Mouse (Mus musculus) induced T-regulatory cell, adult 2 months (primary cell): ENCODE measurements around the gene St3gal3.

Experiments
- DNase-seq: peaks from one replicate; pipeline ENCODE4 v3.0.0-alpha.2; 2012; ENCODE audit warnings: low read depth

Gene St3gal3

GRCm38 (mm10) chr4:117895339-117895738, 239.4 kb downstream of the St3gal3 start:
- DNase-seq: no peak

DNA sequence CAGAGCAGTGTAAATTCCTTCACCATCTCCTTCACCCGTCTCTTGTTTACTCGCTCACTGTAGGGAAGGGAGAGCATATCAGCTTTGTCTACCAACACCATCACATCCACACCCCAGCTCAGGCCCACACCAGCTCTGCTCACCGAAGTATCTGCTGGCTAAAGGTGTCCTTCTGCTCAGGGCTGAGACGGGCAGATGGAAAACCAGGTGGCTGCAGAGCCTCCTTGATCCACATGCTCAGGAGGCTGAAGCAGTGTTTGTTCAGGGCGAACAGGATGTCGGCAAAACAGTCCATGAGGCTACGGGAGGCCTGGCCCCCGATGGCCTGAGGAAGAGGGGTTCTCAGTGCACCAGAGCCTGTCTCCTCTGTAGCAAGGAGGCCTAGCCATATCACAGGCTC, 240.1 kb downstream of the St3gal3 start:
- no peak for DNase-seq

DNA sequence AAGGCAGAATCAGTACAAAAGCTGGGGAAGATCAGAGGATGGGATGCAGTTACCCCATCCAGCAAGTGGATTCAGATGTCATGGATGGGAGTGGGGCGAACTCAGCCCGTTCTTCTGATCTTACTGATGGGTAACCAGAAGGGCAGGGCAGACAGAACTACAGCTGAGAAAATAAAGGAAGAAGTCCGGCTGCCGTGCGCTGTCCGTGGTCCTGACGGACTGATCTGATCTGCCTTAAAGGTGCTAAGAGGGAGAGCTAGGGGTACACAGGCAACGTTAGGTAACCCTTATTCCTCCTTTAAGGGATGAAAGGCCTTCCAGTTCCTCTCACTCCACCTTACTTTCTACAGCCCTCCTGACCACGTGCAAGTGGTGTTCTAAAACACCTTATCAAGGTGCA, 241.3 kb downstream of the St3gal3 start:
- DNase-seq: peak; percentile 72

DNA sequence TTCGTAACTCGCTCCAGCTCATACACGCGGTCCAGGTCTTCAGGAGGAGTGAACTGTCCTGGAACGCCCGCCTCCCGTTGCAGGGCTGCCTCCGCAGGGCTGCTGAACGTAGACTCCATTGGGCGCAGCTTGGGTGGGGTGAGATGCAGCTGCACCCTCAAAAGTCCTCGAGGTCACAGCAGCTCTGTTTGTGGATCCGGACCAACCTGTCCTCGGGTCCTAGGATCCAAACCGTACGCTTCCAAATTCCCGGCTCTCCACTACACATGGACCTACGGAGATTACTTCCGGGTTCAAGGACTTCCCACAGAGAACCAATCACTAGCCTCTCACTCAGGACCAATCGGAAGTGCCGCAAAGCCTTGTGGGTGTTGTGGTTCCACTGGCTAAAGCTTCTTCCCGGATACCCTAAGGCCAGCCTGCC, 243.0 kb downstream of the St3gal3 start, which contains the start of gene Dph2:
TSS of gene Dph2 (minus strand) at position 295 of the 424 bp plus-strand sequence.
- DNase-seq: peak; percentile 92

DNA sequence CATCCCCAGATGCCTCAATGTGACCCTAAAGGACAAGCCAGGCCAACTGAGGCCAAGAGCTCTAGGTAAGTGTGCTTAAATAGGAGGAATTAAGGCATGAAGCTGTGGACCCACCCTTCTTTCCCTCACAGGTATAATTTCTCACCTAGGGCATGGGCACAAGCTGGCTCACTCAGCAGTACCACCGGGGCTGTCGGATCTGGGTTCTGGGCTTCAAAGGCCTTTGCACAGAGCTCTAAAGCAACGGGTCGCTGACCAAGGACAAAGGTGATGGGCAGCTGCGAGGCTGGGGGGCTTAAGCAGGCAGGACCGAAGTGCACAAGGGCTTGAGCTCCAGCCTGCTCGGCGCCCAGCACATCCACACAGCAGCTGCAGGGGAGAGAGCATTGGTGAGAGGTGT, 244.0 kb downstream of the St3gal3 start:
- no peak for DNase-seq

GRCm38 (mm10) chr4:117890031-117890430, 244.7 kb downstream of the St3gal3 start:
- DNase-seq: no peak

DNA sequence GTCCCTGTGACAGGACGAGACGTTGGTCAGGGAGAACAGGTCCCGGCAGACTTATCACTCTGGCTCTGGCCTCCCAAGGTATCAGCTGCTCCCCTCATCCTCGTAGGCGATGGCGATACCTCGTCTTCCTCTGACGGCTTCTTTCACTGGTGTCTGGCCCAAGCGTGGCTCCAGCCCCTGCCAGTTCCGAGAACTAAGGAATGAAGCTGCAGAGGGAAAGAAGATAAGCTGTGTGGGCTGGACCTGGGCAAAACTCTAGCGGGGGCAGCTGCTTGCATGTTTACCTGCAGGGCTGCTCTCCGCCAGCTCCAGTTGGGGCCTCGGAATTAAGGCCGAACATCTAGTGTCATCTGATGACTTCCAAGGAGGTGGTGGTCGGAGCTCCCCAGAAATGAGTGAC, 245.2 kb downstream of the St3gal3 start:
- DNase-seq: no peak

DNA sequence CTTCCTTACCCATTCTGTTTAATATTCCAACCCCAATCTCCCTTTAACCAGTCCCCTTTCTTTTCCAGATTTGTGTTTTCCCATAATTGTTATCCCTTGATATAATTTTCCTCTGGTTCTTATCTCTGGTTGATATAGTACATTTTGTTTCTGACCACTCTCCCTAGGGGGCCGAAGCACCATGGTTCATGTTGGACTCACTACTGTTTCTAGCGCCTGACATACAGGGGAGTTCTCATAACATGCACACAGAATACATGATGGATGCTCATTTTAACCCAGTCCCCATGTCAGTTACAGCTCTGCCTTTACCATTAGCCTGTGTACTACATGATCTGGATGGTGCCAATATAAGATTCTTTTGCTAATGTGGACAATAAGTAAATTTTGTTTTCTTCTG, 246.8 kb downstream of the St3gal3 start:
- DNase-seq: no peak

- peak; percentile 92 for DNase-seq
These were observed 247.6 kb downstream of the St3gal3 start, which contains the start of gene Atp6v0b for GRCm38 (mm10) chr4:117887133-117887532. Gene Atp6v0b, minus strand, starts transcription at chr4:117887333.

- no peak for DNase-seq
These were observed 248.1 kb downstream of the St3gal3 start for GRCm38 (mm10) chr4:117886644-117887043.

DNA sequence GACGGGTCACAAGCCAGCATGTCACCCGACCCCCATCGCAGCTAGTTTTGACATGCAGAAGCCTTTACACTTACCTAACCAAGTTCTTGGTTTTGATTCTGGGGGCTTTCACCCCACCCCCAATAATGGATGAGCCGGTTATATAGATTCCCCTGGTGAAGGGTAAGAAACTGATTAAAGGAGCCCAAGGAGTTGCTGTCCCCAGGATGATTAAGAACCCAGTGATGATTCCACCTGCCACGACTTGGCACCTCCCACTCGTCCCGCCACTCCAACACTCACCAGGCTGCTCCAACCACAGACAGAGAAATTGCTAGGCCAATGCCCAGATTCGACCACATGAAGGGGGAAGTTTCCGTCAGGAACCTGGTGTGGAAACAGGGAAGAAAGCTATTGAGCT, 248.7 kb downstream of the St3gal3 start:
- no peak for DNase-seq

- DNase-seq: no peak
These were observed 249.6 kb downstream of the St3gal3 start for GRCm38 (mm10) chr4:117885093-117885492.

DNA sequence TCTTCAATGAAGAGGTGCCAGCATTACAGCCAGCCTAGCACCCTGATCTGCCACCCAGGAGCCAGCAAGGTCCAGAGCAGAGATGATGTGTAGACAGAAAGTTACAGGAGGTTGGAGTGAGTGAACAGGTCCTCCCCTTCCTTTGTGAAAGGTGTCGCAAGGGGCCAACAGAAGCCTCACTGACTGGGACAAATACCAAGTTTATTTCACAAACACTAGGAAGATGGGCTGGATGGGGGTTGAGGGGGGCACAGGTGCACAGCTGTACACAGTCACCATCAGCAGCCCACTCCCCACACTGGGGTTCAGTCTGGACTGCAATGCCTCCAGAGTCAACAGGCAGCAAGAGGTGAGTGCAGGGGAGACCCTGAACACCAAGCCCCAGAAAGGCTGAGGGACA, 250.6 kb downstream of the St3gal3 start:
- DNase-seq: no peak

GRCm38 (mm10) chr4:117882701-117883691, 251.7 kb downstream of the St3gal3 start, which contains the start of gene B4galt2:
Gene B4galt2, minus strand, starts transcription at chr4:117883487.
- peak; percentile 20 for DNase-seq
